ENCODE assay signal across 31 mouse cellular contexts in genomic region chr6:136902527-136902926, GRCm38 (mm10). TPM values are rescaled to one million over a fixed set of nuclear protein-coding genes. Genes with fewer than 3 reads are reported as not detected.
DNase-seq lines count a peak whose midpoint lies in the region; ATAC-seq and TF ChIP-seq lines count a peak whose summit lies in the region.
"Had no signal": no experiment of that assay in that cellular context is flagged by ENCODE, and none has a peak within 500 bp of the region (broad histone marks: within the 10 kb centered on the region; RNA-seq: fewer than 3 reads in every experiment).

No protein-coding gene starts in this region.

- H3K27ac ChIP-seq in MEL (ENCODE audit: control insufficient read depth, low read depth, low read length) = no peak overlapping the region
- H3K27ac ChIP-seq: embryonic facial prominence, embryonic 12.5 days; embryonic facial prominence, embryonic 15.5 days; heart, adult 2 months; hindbrain, embryonic 12.5 days; hindbrain, embryonic 15.5 days had no signal

- H3K4me1 ChIP-seq in MEL (ENCODE audit: control insufficient read depth in 1 of 2, insufficient read depth in 2 of 2, low read length in 2 of 2) = peaks cover 3 to 19% of the 10 kb centered on the region in 2 experiments; a peak in 3 of 4 replicates
- H3K4me1 ChIP-seq: hindbrain, embryonic 15.5 days had no signal

- TF ChIP-seq POLR2A in MEL (IDR thresholded peaks at IDR 0.05; ENCODE audit: control insufficient read depth in 1 of 2, insufficient read depth in 1 of 2, low read depth in 1 of 2, low read length in 2 of 2, poor library complexity in 1 of 2) = no peak

- peak; percentile 54 for ATAC-seq in megakaryocyte-erythroid progenitor cell, adult 5-6 weeks (replicated peaks; ENCODE audit: low FRiP score, low TSS enrichment, poor library complexity, severe bottlenecking)
- ATAC-seq: forebrain, embryonic 14.5 days; forebrain, postnatal 0 days; intestine, embryonic 16.5 days; Patski had no signal

- no peaks in the 10 kb centered on the region for H3K9me3 ChIP-seq in MEL (replicated peaks; ENCODE audit: insufficient read depth, low read length)
- H3K9me3 ChIP-seq: embryonic facial prominence, embryonic 12.5 days; embryonic facial prominence, embryonic 15.5 days; hindbrain, embryonic 12.5 days; hindbrain, embryonic 15.5 days had no signal

- no peaks in the 10 kb centered on the region for H3K79me2 ChIP-seq in MEL (ENCODE audit: control insufficient read depth, insufficient read depth, low read length, poor library complexity)

- DNase-seq in CD4-positive helper T cell, adult 2 months (ENCODE audit: low read depth, low spot score) = peak; percentile 64
- no peak for DNase-seq in MEL (ENCODE audit: low read depth, low spot score)
- peak; percentile 52 for DNase-seq in induced T-regulatory cell, adult 2 months (ENCODE audit: low read depth)
- DNase-seq in urinary bladder, postnatal 25 days (ENCODE audit: low spot score) = no peak
- DNase-seq in yolk sac, embryonic 10.5 days (ENCODE audit: low spot score) = no peak
- DNase-seq in thymus, postnatal 36 days = no peak
- DNase-seq in gastrocnemius, adult 18-20 months (ENCODE audit: low spot score) = no peak
- DNase-seq: adrenal gland, adult 8-10 months; adrenal gland, postnatal 25 days; cerebellum, adult 18-20 months; cerebellum, adult 9-10 months; cerebellum, postnatal 14 days; forebrain, postnatal 0 days; gastrocnemius, postnatal 10 days; gastrocnemius, postnatal 36 days; heart, adult 2 months; kidney, adult 18-20 months had no signal

- no peaks in the 10 kb centered on the region for H3K27me3 ChIP-seq in MEL (ENCODE audit: control insufficient read depth in 1 of 2, insufficient read depth in 2 of 2, low read length in 2 of 2)
- H3K27me3 ChIP-seq: embryonic facial prominence, embryonic 12.5 days; embryonic facial prominence, embryonic 15.5 days; hindbrain, embryonic 12.5 days; hindbrain, embryonic 15.5 days; Patski had no signal

- H3K4me3 ChIP-seq in MEL (ENCODE audit: control insufficient read depth in 1 of 2, insufficient read depth in 1 of 2, low read depth in 2 of 2, low read length in 2 of 2) = no peak overlapping the region
- H3K4me3 ChIP-seq: embryonic facial prominence, embryonic 12.5 days; embryonic facial prominence, embryonic 15.5 days; heart, adult 2 months; hindbrain, embryonic 12.5 days; hindbrain, embryonic 15.5 days had no signal

- peaks cover 0 to 19% of the 10 kb centered on the region in 2 experiments; a peak in 2 of 4 replicates for H3K36me3 ChIP-seq in MEL (ENCODE audit: control insufficient read depth in 1 of 2, insufficient read depth in 2 of 2, low read length in 2 of 2)
- H3K36me3 ChIP-seq: embryonic facial prominence, embryonic 12.5 days; embryonic facial prominence, embryonic 15.5 days; hindbrain, embryonic 12.5 days; hindbrain, embryonic 15.5 days had no signal

- no peak for TF ChIP-seq CTCF in MEL (IDR thresholded peaks at IDR 0.05 in 2 of 3, conservative IDR thresholded peaks at IDR 0.05 in 1 of 3; ENCODE audit: control insufficient read depth in 1 of 3, insufficient read depth in 1 of 3, low read depth in 2 of 3, low read length in 3 of 3, poor library complexity in 1 of 3, severe bottlenecking in 1 of 3)

- 0 out of 4 replicates have a peak, but pooled peaks of 1 of the 2 experiments have one; percentile 9 for TF ChIP-seq EP300 in MEL (IDR thresholded peaks at IDR 0.05; ENCODE audit: low read depth in 1 of 2, low read length in 2 of 2)

- TF ChIP-seq RAD21 in MEL (IDR thresholded peaks at IDR 0.05; ENCODE audit: low read depth, low read length) = no peak

- H3K9ac ChIP-seq in MEL (ENCODE audit: control insufficient read depth, low read depth, low read length, poor library complexity, severe bottlenecking) = no peak overlapping the region
- H3K9ac ChIP-seq: embryonic facial prominence, embryonic 12.5 days; embryonic facial prominence, embryonic 15.5 days; forebrain, postnatal 0 days; hindbrain, embryonic 12.5 days; hindbrain, embryonic 15.5 days had no signal

TF ChIP-seq in MEL, 35 proteins besides CTCF, POLR2A, EP300 and RAD21:
- TF ChIP-seq MXI1 (IDR thresholded peaks at IDR 0.05; ENCODE audit: low read depth, low read length) (no peak), TCF12 (IDR thresholded peaks at IDR 0.05; ENCODE audit: low read depth, low read length) (no peak), ZC3H11A (IDR thresholded peaks at IDR 0.05; ENCODE audit: low read depth, low read length) (no peak), MAZ (IDR thresholded peaks at IDR 0.05; ENCODE audit: low read depth, low read length) (no peak), GATA1 (IDR thresholded peaks at IDR 0.05; ENCODE audit: low read depth, low read length) (0 out of 2 replicates have a peak, but pooled peaks have one; percentile 21), TBP (IDR thresholded peaks at IDR 0.05; ENCODE audit: low read depth, low read length) (no peak), TAL1 (IDR thresholded peaks at IDR 0.05; ENCODE audit: low read length) (no peak)
TF ChIP-seq in MEL: peak in this region for 1.

RNA-seq across cellular contexts. Expression of gene Erp27, which starts 19.5 kb away (rescaled TPM):
- not detected in 2 replicates for total RNA-seq in MEL (2012; rRNA removed)
- polyA plus RNA-seq in MEL (2012; ENCODE audit: insufficient read depth in 1 of 2, insufficient read length in 2 of 2, low read depth in 1 of 2, low replicate concordance in 2 of 2, missing spikeins in 1 of 2) = under 1 TPM in 1 of 2 experiments, not detected in 1; 0.39 TPM
- 1.6 and 2.3 TPM in 2 replicates for total RNA-seq in megakaryocyte-erythroid progenitor cell, adult 5-6 weeks (2014; fragmentation: Nextera tagmentation)
- total RNA-seq in megakaryocyte-erythroid progenitor cell, adult 5-6 weeks (2017) = not detected in 2 replicates
- total RNA-seq in gastrocnemius, adult 18-20 months (2021) = not detected
- total RNA-seq: adrenal gland, postnatal 25 days; gastrocnemius, postnatal 36 days; heart, adult 2 months; heart, postnatal 25 days; hematopoietic stem cell, adult 5-6 weeks had no signal
- polyA plus RNA-seq: forebrain, embryonic 11.5 days; hindbrain, embryonic 12.5 days; hindbrain, embryonic 15.5 days had no signal

RNA-seq across cellular contexts. Expression of gene Pde6h, which starts 21.1 kb away (rescaled TPM):
- not detected in 2 replicates for total RNA-seq in MEL (2012; rRNA removed)
- polyA plus RNA-seq in MEL (2012; ENCODE audit: insufficient read depth in 1 of 2, insufficient read length in 2 of 2, low read depth in 1 of 2, low replicate concordance in 2 of 2, missing spikeins in 1 of 2) = under 1 TPM in 1 of 2 experiments, not detected in 1; 0.08 TPM
- 3.1 TPM in 1 of 2 replicates, not detected in the other for total RNA-seq in megakaryocyte-erythroid progenitor cell, adult 5-6 weeks (2014; fragmentation: Nextera tagmentation)
- total RNA-seq in megakaryocyte-erythroid progenitor cell, adult 5-6 weeks (2017) = not detected in 2 replicates
- total RNA-seq in gastrocnemius, adult 18-20 months (2021) = not detected
- total RNA-seq: gastrocnemius, postnatal 10 days; gastrocnemius, postnatal 36 days; granulocyte monocyte progenitor cell, adult 5-6 weeks; heart, postnatal 25 days; hematopoietic stem cell, adult 5-6 weeks had no signal
- polyA plus RNA-seq: embryonic facial prominence, embryonic 12.5 days; embryonic facial prominence, embryonic 15.5 days; forebrain, embryonic 11.5 days; forebrain, embryonic 14.5 days; heart, embryonic 14.5 days; hindbrain, embryonic 12.5 days had no signal

RNA-seq across cellular contexts. Expression of gene Mgp, which starts 26.9 kb away (rescaled TPM):
- not detected in 2 replicates for total RNA-seq in MEL (2012; rRNA removed)
- not detected for polyA plus RNA-seq in MEL (2012; ENCODE audit: insufficient read depth in 1 of 2, insufficient read length in 2 of 2, low read depth in 1 of 2, low replicate concordance in 2 of 2, missing spikeins in 1 of 2)
- not detected in 2 replicates for total RNA-seq in megakaryocyte-erythroid progenitor cell, adult 5-6 weeks (2014; fragmentation: Nextera tagmentation)
- total RNA-seq in megakaryocyte-erythroid progenitor cell, adult 5-6 weeks (2017) = not detected in 2 replicates
- 10 to 100 TPM; 51.3 to 68.0 TPM for total RNA-seq in gastrocnemius, adult 18-20 months (2021)
- total RNA-seq: granulocyte monocyte progenitor cell, adult 5-6 weeks; hematopoietic stem cell, adult 5-6 weeks had no signal

RNA-seq across cellular contexts. Expression of gene Arhgdib, which starts 39.2 kb away (rescaled TPM):
- 102 and 144 TPM in 2 replicates for total RNA-seq in MEL (2012; rRNA removed)
- polyA plus RNA-seq in MEL (2012; ENCODE audit: insufficient read depth in 1 of 2, insufficient read length in 2 of 2, low read depth in 1 of 2, low replicate concordance in 2 of 2, missing spikeins in 1 of 2) = 100 to 1,000 TPM; 346 to 408 TPM
- total RNA-seq in megakaryocyte-erythroid progenitor cell, adult 5-6 weeks (2014; fragmentation: Nextera tagmentation) = 207 and 252 TPM in 2 replicates
- 203 and 254 TPM in 2 replicates for total RNA-seq in megakaryocyte-erythroid progenitor cell, adult 5-6 weeks (2017)
- 10 to 100 TPM in 1 of 2 experiments, 1 to 10 TPM in 1; 5.8 to 10.9 TPM for total RNA-seq in gastrocnemius, adult 18-20 months (2021)

RNA-seq across cellular contexts. Expression of gene Art4, which starts 45.0 kb away (rescaled TPM):
- total RNA-seq in MEL (2012; rRNA removed) = 0.13 and 0.50 TPM in 2 replicates
- polyA plus RNA-seq in MEL (2012; ENCODE audit: insufficient read depth in 1 of 2, insufficient read length in 2 of 2, low read depth in 1 of 2, low replicate concordance in 2 of 2, missing spikeins in 1 of 2) = under 1 TPM in 1 of 2 experiments, not detected in 1; 0.60 TPM
- total RNA-seq in megakaryocyte-erythroid progenitor cell, adult 5-6 weeks (2014; fragmentation: Nextera tagmentation) = 9.9 and 10.7 TPM in 2 replicates
- total RNA-seq in megakaryocyte-erythroid progenitor cell, adult 5-6 weeks (2017) = 26.4 and 28.1 TPM in 2 replicates
- total RNA-seq in gastrocnemius, adult 18-20 months (2021) = not detected
- total RNA-seq: forebrain, postnatal 0 days had no signal
- polyA plus RNA-seq: C2C12; forebrain, embryonic 14.5 days; Patski had no signal

Comparison
In these comparisons a context has a peak if more than half of its experiments do, and no peak if none do; other contexts are left out.
1. DNase-seq: peak in CD4-positive helper T cell, adult 2 months (single experiment) and induced T-regulatory cell, adult 2 months (single experiment); none in MEL (single experiment), urinary bladder, postnatal 25 days (single experiment), yolk sac, embryonic 10.5 days (single experiment), thymus, postnatal 36 days (0 of 2) and gastrocnemius, adult 18-20 months (single experiment).
2. RNA of gene Mgp, which starts 26.9 kb away (total RNA-seq): 51.3 to 68.0 TPM in gastrocnemius, adult 18-20 months; not detected in MEL and not detected in megakaryocyte-erythroid progenitor cell, adult 5-6 weeks; every median in the first group is over 10 times any median in the second.